Mouse (Mus musculus) heart, postnatal 25 days (tissue): ENCODE results near the gene Rps27. TPM values are rescaled to one million over a fixed set of nuclear protein-coding genes. Genes with fewer than 3 reads are reported as not detected.

Source experiments
- DNase-seq: peaks from one replicate; pipeline ENCODE4 v3.0.0; 2022; ENCODE audit warnings: low spot score
- intact Hi-C: fragments of 180-260 bp; cut with DNase I; formaldehyde crosslinking; loops from one replicate; pipeline ENCODE4 v1.15.1; 2025
- total RNA-seq, 2 experiments: library from RNA; stranded (reverse); gene quantifications; 2 replicates each; pipeline ENCODE4 v1.2.3; 2021

Gene Rps27
- total RNA-seq, 2 experiments from 2014 or later, result 993 to 1,012 TPM

GRCm38 (mm10) chr3:90195644-90196043 lies 17.8 kb downstream of the Rps27 start:
- intact Hi-C loops, result no loop called here
- no peak for DNase-seq

DNA sequence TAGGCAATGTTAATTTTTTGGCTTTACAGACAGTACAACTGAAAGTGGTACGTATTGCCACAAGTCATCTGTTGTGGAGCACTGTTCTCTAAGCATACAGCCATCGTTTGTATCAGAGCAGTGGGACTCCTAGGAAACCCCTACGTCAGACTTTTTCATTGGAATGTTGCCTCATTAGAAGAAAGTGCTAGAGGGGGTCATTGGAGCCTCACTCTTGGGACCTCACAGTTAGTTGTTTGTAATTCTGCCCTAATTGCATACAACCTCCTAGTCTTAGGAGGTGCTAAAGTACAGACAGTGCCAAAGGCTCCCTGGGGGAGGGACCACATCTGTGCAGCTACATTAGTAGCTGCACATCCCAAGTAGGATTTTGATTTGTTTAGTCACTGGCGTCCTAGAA lies 18.7 kb downstream of the Rps27 start:
- no peak for DNase-seq
- intact Hi-C loops, result no loop called here

- no peak for DNase-seq
- intact Hi-C loops, result no loop called here
Observed at GRCm38 (mm10) chr3:90190859-90191510, 22.5 kb downstream of the Rps27 start.

GRCm38 (mm10) chr3:90183581-90183980 lies 29.9 kb downstream of the Rps27 start:
- intact Hi-C loops, result no loop called here

GRCm38 (mm10) chr3:90179566-90179965 lies 33.9 kb downstream of the Rps27 start:
- DNase-seq, result no peak
- intact Hi-C loops, result no loop called here

More at GRCm38 (mm10) chr3:90183581-90183980, 29.9 kb downstream of the Rps27 start:
- DNase-seq, result no peak

Other genes starting within 250 kb of the Rps27 start
- gene Hax1, start 214.9 kb downstream of the Rps27 start, total RNA-seq, result 10 to 100 TPM; 41.8 to 46.1 TPM
- gene 4933434E20Rik, start 162.0 kb downstream of the Rps27 start, total RNA-seq, result 10 to 100 TPM; 71.4 to 79.5 TPM
- 100 to 1,000 TPM; 113 to 123 TPM for gene Ubap2l, start 161.0 kb downstream of the Rps27 start, total RNA-seq
- gene Tpm3, start 141.0 kb downstream of the Rps27 start, total RNA-seq, result 10 to 100 TPM; 46.8 to 51.5 TPM
- gene Nup210l, start 109.5 kb downstream of the Rps27 start, total RNA-seq, result under 1 TPM; 0.08 TPM
- gene Rab13, start within 50 bp of the Rps27 start, total RNA-seq, result 1 to 10 TPM; 6.0 to 7.9 TPM
- 10 to 100 TPM; 49.0 to 50.7 TPM for gene Jtb, start 17.9 kb upstream of the Rps27 start, total RNA-seq
- not detected for gene Creb3l4, start 29.9 kb upstream of the Rps27 start, total RNA-seq
- gene Slc39a1, start 34.5 kb upstream of the Rps27 start, total RNA-seq, result 10 to 100 TPM; 83.7 to 84.3 TPM
- gene Crtc2, start 40.5 kb upstream of the Rps27 start, total RNA-seq, result 10 to 100 TPM; 14.6 to 16.1 TPM
- gene Dennd4b, start 51.5 kb upstream of the Rps27 start, total RNA-seq, result 10 to 100 TPM; 31.9 to 33.4 TPM
- 10 to 100 TPM; 42.8 to 43.6 TPM for gene Gatad2b, start 79.5 kb upstream of the Rps27 start, total RNA-seq
- gene Slc27a3, start 176.3 kb upstream of the Rps27 start, total RNA-seq, result 1 to 10 TPM in 1 of 2 experiments, under 1 TPM in 1; 0.78 to 1.4 TPM
- gene Ints3, start 220.0 kb upstream of the Rps27 start, total RNA-seq, result 10 to 100 TPM; 25.2 to 26.9 TPM